23 mouse cellular contexts compared by ENCODE assay signal in genomic region chr11:106055341-106055740, GRCm38 (mm10). TPM values are rescaled to one million over a fixed set of nuclear protein-coding genes. Genes with fewer than 3 reads are reported as not detected.
DNase-seq lines count a peak whose midpoint lies in the region; ATAC-seq and TF ChIP-seq lines count a peak whose summit lies in the region.
"Had no signal": no experiment of that assay in that cellular context is flagged by ENCODE, and none has a peak within 500 bp of the region (broad histone marks: within the 10 kb centered on the region; RNA-seq: fewer than 3 reads in every experiment).

No protein-coding gene starts in this region.

- 40% methylated on average over 6 of the region's 6 CpGs for WGBS in liver, embryonic 12.5 days (ENCODE audit: insufficient replicate concordance)
- 61% methylated on average over 6 of the region's 6 CpGs for WGBS in liver, postnatal 0 days (ENCODE audit: insufficient replicate concordance)
- WGBS in liver, embryonic 15.5 days (ENCODE audit: insufficient replicate concordance) = 28% methylated on average over 6 of the region's 6 CpGs
- WGBS in hindbrain, embryonic 14.5 days = 93% methylated on average over 6 of the region's 6 CpGs

- peaks cover 96% of the 10 kb centered on the region for H3K36me3 ChIP-seq in liver, embryonic 12.5 days
- H3K36me3 ChIP-seq in liver, postnatal 0 days (replicated peaks; ENCODE audit: insufficient read depth, low read length) = peaks cover 80% of the 10 kb centered on the region
- H3K36me3 ChIP-seq in liver, embryonic 15.5 days (replicated peaks) = peaks cover 95% of the 10 kb centered on the region
- H3K36me3 ChIP-seq in hindbrain, embryonic 14.5 days (replicated peaks; ENCODE audit: control insufficient read depth, insufficient read depth) = peaks cover 99% of the 10 kb centered on the region

- no peak for TF ChIP-seq CTCF in liver, postnatal 0 days (IDR thresholded peaks at IDR 0.05; ENCODE audit: low read depth)

- no peak for TF ChIP-seq EP300 in liver, postnatal 0 days (IDR thresholded peaks at IDR 0.05; ENCODE audit: low read depth)

- peak overlapping the region; percentile 45; the same call in 1 of the 2 replicates for H3K9ac ChIP-seq in liver, embryonic 12.5 days
- no peak overlapping the region for H3K9ac ChIP-seq in liver, postnatal 0 days (replicated peaks)
- no peak overlapping the region for H3K9ac ChIP-seq in liver, embryonic 15.5 days
- no peak overlapping the region for H3K9ac ChIP-seq in hindbrain, embryonic 14.5 days
- H3K9ac ChIP-seq: embryonic facial prominence, embryonic 15.5 days; forebrain, embryonic 15.5 days; heart, embryonic 13.5 days; hindbrain, embryonic 12.5 days had no signal

- intact Hi-C loops in heart, postnatal 36 days (cut with DNase I) = no loop called here

- H3K27me3 ChIP-seq in liver, embryonic 12.5 days (replicated peaks) = no peaks in the 10 kb centered on the region
- no peaks in the 10 kb centered on the region for H3K27me3 ChIP-seq in liver, postnatal 0 days (ENCODE audit: insufficient read depth, low read length)
- no peaks in the 10 kb centered on the region for H3K27me3 ChIP-seq in liver, embryonic 15.5 days
- H3K27me3 ChIP-seq in hindbrain, embryonic 14.5 days (ENCODE audit: control insufficient read depth, insufficient read depth, low read length) = no peaks in the 10 kb centered on the region
- H3K27me3 ChIP-seq: CH12.LX; embryonic facial prominence, embryonic 15.5 days; forebrain, embryonic 15.5 days; heart, embryonic 13.5 days; hindbrain, embryonic 12.5 days had no signal

- no peaks in the 10 kb centered on the region for H3K9me3 ChIP-seq in liver, embryonic 12.5 days (replicated peaks)
- no peaks in the 10 kb centered on the region for H3K9me3 ChIP-seq in liver, postnatal 0 days (ENCODE audit: low read length)
- H3K9me3 ChIP-seq in liver, embryonic 15.5 days (replicated peaks) = no peaks in the 10 kb centered on the region
- no peaks in the 10 kb centered on the region for H3K9me3 ChIP-seq in hindbrain, embryonic 14.5 days (ENCODE audit: control insufficient read depth, low read length)
- H3K9me3 ChIP-seq: embryonic facial prominence, embryonic 15.5 days; forebrain, embryonic 10.5 days; forebrain, embryonic 15.5 days; heart, embryonic 13.5 days; hindbrain, embryonic 12.5 days had no signal

- H3K27ac ChIP-seq in liver, embryonic 12.5 days = peak overlapping the region; percentile 85
- H3K27ac ChIP-seq in liver, postnatal 0 days (ENCODE audit: low read depth) = no peak overlapping the region
- peak overlapping the region; percentile 85 for H3K27ac ChIP-seq in liver, embryonic 15.5 days (replicated peaks)
- no peak overlapping the region for H3K27ac ChIP-seq in hindbrain, embryonic 14.5 days
- H3K27ac ChIP-seq: embryonic facial prominence, embryonic 15.5 days; forebrain, embryonic 10.5 days; forebrain, embryonic 15.5 days; heart, embryonic 13.5 days; hindbrain, embryonic 12.5 days; hindbrain, postnatal 0 days had no signal

- DNase-seq in adrenal gland, postnatal 14 days = peak; percentile 31
- DNase-seq in adrenal gland, postnatal 4 days (ENCODE audit: low spot score in 2 of 2) = no peak
- no peak for DNase-seq in liver, postnatal 0 days
- no peak for DNase-seq in heart, postnatal 36 days
- DNase-seq in hindbrain, embryonic 14.5 days (ENCODE audit: low spot score) = no peak
- DNase-seq: cerebellum, adult 8-10 months; cerebellum, postnatal 14 days; embryo, embryonic 11 days; gastrocnemius, postnatal 36 days; heart, adult 11 months; heart, postnatal 4 days had no signal

- peak; percentile 19; the same call in 1 of the 2 replicates for ATAC-seq in liver, embryonic 12.5 days
- no peak for ATAC-seq in liver, postnatal 0 days
- ATAC-seq in liver, embryonic 15.5 days (ENCODE audit: insufficient read depth) = no peak
- ATAC-seq in hindbrain, embryonic 14.5 days (ENCODE audit: low FRiP score) = no peak
- ATAC-seq: forebrain, embryonic 15.5 days; hindbrain, postnatal 0 days had no signal

- H3K4me3 ChIP-seq in liver, embryonic 12.5 days = no peak overlapping the region
- no peak overlapping the region for H3K4me3 ChIP-seq in liver, postnatal 0 days (ENCODE audit: low read depth, low read length)
- no peak overlapping the region for H3K4me3 ChIP-seq in liver, embryonic 15.5 days (replicated peaks)
- H3K4me3 ChIP-seq in hindbrain, embryonic 14.5 days (replicated peaks; ENCODE audit: low read length) = no peak overlapping the region
- H3K4me3 ChIP-seq: embryonic facial prominence, embryonic 15.5 days; erythroblast, embryonic 14.5 days; forebrain, embryonic 10.5 days; forebrain, embryonic 15.5 days; heart, embryonic 13.5 days; hindbrain, embryonic 12.5 days had no signal

- peak overlapping the region; percentile 32 for H3K4me2 ChIP-seq in liver, embryonic 12.5 days
- no peak overlapping the region for H3K4me2 ChIP-seq in liver, postnatal 0 days (ENCODE audit: low read depth, low read length)
- H3K4me2 ChIP-seq in liver, embryonic 15.5 days = no peak overlapping the region
- H3K4me2 ChIP-seq in hindbrain, embryonic 14.5 days (replicated peaks) = no peak overlapping the region
- H3K4me2 ChIP-seq: embryonic facial prominence, embryonic 15.5 days; forebrain, embryonic 15.5 days; heart, embryonic 13.5 days; hindbrain, embryonic 12.5 days had no signal

- H3K4me1 ChIP-seq in liver, embryonic 12.5 days = peaks cover 55% of the 10 kb centered on the region
- peaks cover 20% of the 10 kb centered on the region for H3K4me1 ChIP-seq in liver, postnatal 0 days (ENCODE audit: insufficient read depth)
- peaks cover 57% of the 10 kb centered on the region for H3K4me1 ChIP-seq in liver, embryonic 15.5 days (replicated peaks)
- H3K4me1 ChIP-seq in hindbrain, embryonic 14.5 days (replicated peaks; ENCODE audit: control insufficient read depth, insufficient read depth, low read length) = no peaks in the 10 kb centered on the region
- H3K4me1 ChIP-seq: embryonic facial prominence, embryonic 15.5 days; forebrain, embryonic 10.5 days; forebrain, embryonic 15.5 days; heart, embryonic 13.5 days; hindbrain, embryonic 12.5 days had no signal

RNA-seq across cellular contexts. Expression of gene Taco1, which starts 10.5 kb away (rescaled TPM):
- 41.4 and 47.1 TPM in 2 replicates for total RNA-seq in adrenal gland, postnatal 14 days (2021)
- 10 to 100 TPM; 27.3 to 28.6 TPM for total RNA-seq in adrenal gland, postnatal 4 days (2021)
- polyA plus RNA-seq in liver, embryonic 12.5 days (2016; fragmentation: Nextera tagmentation; extraction: Ambion mirVana) = 9.6 and 10.6 TPM in 2 replicates
- 5.5 and 5.6 TPM in 2 replicates for polyA plus RNA-seq in liver, postnatal 0 days (2015; fragmentation: Nextera tagmentation; extraction: Ambion mirVana)
- 6.1 and 6.4 TPM in 2 replicates for polyA plus RNA-seq in liver, embryonic 15.5 days (2015; fragmentation: Nextera tagmentation; extraction: Ambion mirVana)
- total RNA-seq in heart, postnatal 36 days (2021) = 10 to 100 TPM; 63.3 to 67.3 TPM
- polyA plus RNA-seq in hindbrain, embryonic 14.5 days (2014; fragmentation: Nextera tagmentation; extraction: Ambion mirVana) = 5.0 and 5.9 TPM in 2 replicates

RNA-seq across cellular contexts. Expression of gene Dcaf7, which starts 18.7 kb away (rescaled TPM):
- total RNA-seq in adrenal gland, postnatal 14 days (2021) = 50.3 and 58.0 TPM in 2 replicates
- total RNA-seq in adrenal gland, postnatal 4 days (2021) = 10 to 100 TPM; 87.2 to 88.1 TPM
- polyA plus RNA-seq in liver, embryonic 12.5 days (2016; fragmentation: Nextera tagmentation; extraction: Ambion mirVana) = 41.5 and 43.0 TPM in 2 replicates
- polyA plus RNA-seq in liver, postnatal 0 days (2015; fragmentation: Nextera tagmentation; extraction: Ambion mirVana) = 18.6 and 20.6 TPM in 2 replicates
- polyA plus RNA-seq in liver, embryonic 15.5 days (2015; fragmentation: Nextera tagmentation; extraction: Ambion mirVana) = 26.6 and 29.6 TPM in 2 replicates
- total RNA-seq in heart, postnatal 36 days (2021) = 10 to 100 TPM; 40.2 to 42.5 TPM
- polyA plus RNA-seq in hindbrain, embryonic 14.5 days (2014; fragmentation: Nextera tagmentation; extraction: Ambion mirVana) = 156 and 176 TPM in 2 replicates

RNA-seq across cellular contexts. Expression of gene Map3k3, which starts 29.1 kb away (rescaled TPM):
- total RNA-seq in adrenal gland, postnatal 14 days (2021) = 41.6 and 55.1 TPM in 2 replicates
- total RNA-seq in adrenal gland, postnatal 4 days (2021) = 10 to 100 TPM; 55.5 to 60.6 TPM
- polyA plus RNA-seq in liver, embryonic 12.5 days (2016; fragmentation: Nextera tagmentation; extraction: Ambion mirVana) = 9.7 and 11.2 TPM in 2 replicates
- polyA plus RNA-seq in liver, postnatal 0 days (2015; fragmentation: Nextera tagmentation; extraction: Ambion mirVana) = 4.6 and 4.7 TPM in 2 replicates
- polyA plus RNA-seq in liver, embryonic 15.5 days (2015; fragmentation: Nextera tagmentation; extraction: Ambion mirVana) = 5.2 and 6.0 TPM in 2 replicates
- total RNA-seq in heart, postnatal 36 days (2021) = 10 to 100 TPM; 38.7 to 44.4 TPM
- polyA plus RNA-seq in hindbrain, embryonic 14.5 days (2014; fragmentation: Nextera tagmentation; extraction: Ambion mirVana) = 16.5 and 18.7 TPM in 2 replicates

RNA-seq across cellular contexts. Expression of gene Kcnh6, which starts 47.4 kb away (rescaled TPM):
- total RNA-seq in adrenal gland, postnatal 14 days (2021) = 0.15 and 0.41 TPM in 2 replicates
- total RNA-seq in adrenal gland, postnatal 4 days (2021) = under 1 TPM; 0.31 to 0.92 TPM
- polyA plus RNA-seq in liver, embryonic 12.5 days (2016; fragmentation: Nextera tagmentation; extraction: Ambion mirVana) = 0.06 and 0.08 TPM in 2 replicates
- 0.02 TPM in 1 of 2 replicates, not detected in the other for polyA plus RNA-seq in liver, postnatal 0 days (2015; fragmentation: Nextera tagmentation; extraction: Ambion mirVana)
- 0.05 and 0.07 TPM in 2 replicates for polyA plus RNA-seq in liver, embryonic 15.5 days (2015; fragmentation: Nextera tagmentation; extraction: Ambion mirVana)
- under 1 TPM in 1 of 2 experiments, not detected in 1; 0.16 TPM for total RNA-seq in heart, postnatal 36 days (2021)
- 2.3 and 2.5 TPM in 2 replicates for polyA plus RNA-seq in hindbrain, embryonic 14.5 days (2014; fragmentation: Nextera tagmentation; extraction: Ambion mirVana)
- total RNA-seq: common myeloid progenitor, adult 5-6 weeks; gastrocnemius, adult 8-10 months; gastrocnemius, postnatal 36 days had no signal
- polyA plus RNA-seq: erythroblast, embryonic 14.5 days had no signal

Comparison
In these comparisons a context has a peak if more than half of its experiments do, and no peak if none do; other contexts are left out.
1. H3K27ac ChIP-seq: peak in liver, embryonic 12.5 days (single experiment) and liver, embryonic 15.5 days (single experiment); none in liver, postnatal 0 days (single experiment) and hindbrain, embryonic 14.5 days (single experiment).